ENCODE assay signal across 18 mouse cellular contexts in genomic region chr5:42969209-42969608, GRCm38 (mm10).
"Had no signal": no experiment of that assay in that cellular context is flagged by ENCODE, and none has a peak within 500 bp of the region (broad histone marks: within the 10 kb centered on the region; RNA-seq: fewer than 3 reads in every experiment).

No protein-coding gene starts in this region.

- H3K4me2 ChIP-seq: liver, embryonic 15.5 days; lung, embryonic 15.5 days; midbrain, embryonic 11.5 days; midbrain, embryonic 13.5 days; midbrain, embryonic 15.5 days; neural tube, embryonic 12.5 days; stomach, embryonic 15.5 days had no signal

- H3K4me3 ChIP-seq: liver, embryonic 15.5 days; lung, embryonic 15.5 days; megakaryocyte, embryonic 14.5 days; midbrain, embryonic 13.5 days; midbrain, embryonic 15.5 days; neural tube, embryonic 12.5 days; stomach, embryonic 15.5 days had no signal

- H3K9ac ChIP-seq: liver, embryonic 15.5 days; liver, postnatal 0 days; lung, embryonic 15.5 days; midbrain, embryonic 13.5 days; midbrain, embryonic 15.5 days; neural tube, embryonic 12.5 days; stomach, embryonic 15.5 days had no signal

- ATAC-seq: liver, postnatal 0 days; lung, postnatal 0 days; midbrain, embryonic 13.5 days; midbrain, embryonic 15.5 days had no signal

- H3K27me3 ChIP-seq: liver, embryonic 15.5 days; lung, embryonic 15.5 days; megakaryocyte, embryonic 14.5 days; midbrain, embryonic 13.5 days; midbrain, embryonic 15.5 days; neural tube, embryonic 12.5 days; stomach, embryonic 15.5 days had no signal

- H3K4me1 ChIP-seq: liver, embryonic 15.5 days; lung, embryonic 15.5 days; midbrain, embryonic 13.5 days; midbrain, embryonic 15.5 days; neural tube, embryonic 12.5 days; stomach, embryonic 15.5 days had no signal

- H3K9me3 ChIP-seq: liver, embryonic 15.5 days; lung, embryonic 15.5 days; megakaryocyte, embryonic 14.5 days; midbrain, embryonic 13.5 days; midbrain, embryonic 15.5 days; neural tube, embryonic 12.5 days; stomach, embryonic 15.5 days had no signal

- DNase-seq: liver, postnatal 0 days; lung, adult 2 months; lung, postnatal 14 days; lung, postnatal 36 days; right cerebral cortex, postnatal 14 days; thymus, adult 18-20 months; thymus, postnatal 14 days; thymus, postnatal 36 days had no signal

- H3K36me3 ChIP-seq: liver, embryonic 15.5 days; lung, embryonic 15.5 days; midbrain, embryonic 13.5 days; midbrain, embryonic 15.5 days; neural tube, embryonic 12.5 days; stomach, embryonic 15.5 days had no signal

- H3K27ac ChIP-seq: liver, embryonic 15.5 days; lung, embryonic 15.5 days; macrophage; midbrain, embryonic 13.5 days; midbrain, embryonic 15.5 days; neural tube, embryonic 12.5 days; stomach, embryonic 15.5 days had no signal
